Mouse (Mus musculus): ENCODE data around the gene Cfap58. TPM values are rescaled to one million over a fixed set of nuclear protein-coding genes. Genes with fewer than 3 reads are reported as not detected.

Gene Cfap58
- under 1 TPM; 0.22 to 0.61 (median 0.51) TPM for total RNA-seq (2022)

- DNase-seq (ENCODE audit: low spot score in 2 of 2): no peak
These were observed at the start of gene Cfap58 for GRCm38 (mm10) chr19:47937443-47938406. Cfap58 (plus strand) TSS chr19:47937675.

GRCm38 (mm10) chr19:47888037-47888436, 49.4 kb upstream of the Cfap58 start:
- no peak for DNase-seq (ENCODE audit: low spot score in 2 of 2)

- DNase-seq (ENCODE audit: low spot score in 2 of 2): no peak
These were observed 46.9 kb upstream of the Cfap58 start for GRCm38 (mm10) chr19:47890489-47891130.

GRCm38 (mm10) chr19:47891562-47892312, 45.7 kb upstream of the Cfap58 start:
- DNase-seq (ENCODE audit: low spot score in 2 of 2): no peak

GRCm38 (mm10) chr19:47893092-47893491, 44.4 kb upstream of the Cfap58 start:
- DNase-seq (ENCODE audit: low spot score in 2 of 2): no peak

GRCm38 (mm10) chr19:47898472-47899079, 38.9 kb upstream of the Cfap58 start:
- DNase-seq (ENCODE audit: low spot score in 2 of 2): no peak

- no peak for DNase-seq (ENCODE audit: low spot score in 2 of 2)
These were observed 37.5 kb upstream of the Cfap58 start for GRCm38 (mm10) chr19:47900012-47900411.

GRCm38 (mm10) chr19:47900558-47900957, 36.9 kb upstream of the Cfap58 start:
- no peak for DNase-seq (ENCODE audit: low spot score in 2 of 2)

GRCm38 (mm10) chr19:47902316-47903201, 34.9 kb upstream of the Cfap58 start:
- DNase-seq (ENCODE audit: low spot score in 2 of 2): no peak

- DNase-seq (ENCODE audit: low spot score in 2 of 2): no peak
These were observed 33.8 kb upstream of the Cfap58 start for GRCm38 (mm10) chr19:47903679-47904078.

GRCm38 (mm10) chr19:47905081-47905480, 32.4 kb upstream of the Cfap58 start:
- DNase-seq (ENCODE audit: low spot score in 2 of 2): no peak

GRCm38 (mm10) chr19:47905603-47906002, 31.9 kb upstream of the Cfap58 start:
- DNase-seq (ENCODE audit: low spot score in 2 of 2): no peak

GRCm38 (mm10) chr19:47907596-47907995, 29.9 kb upstream of the Cfap58 start:
- DNase-seq (ENCODE audit: low spot score in 2 of 2): no peak

GRCm38 (mm10) chr19:47908961-47909371, 28.5 kb upstream of the Cfap58 start:
- DNase-seq (ENCODE audit: low spot score in 2 of 2): no peak

- no peak for DNase-seq (ENCODE audit: low spot score in 2 of 2)
These were observed 27.9 kb upstream of the Cfap58 start for GRCm38 (mm10) chr19:47909387-47910116.

GRCm38 (mm10) chr19:47910117-47910618, 27.3 kb upstream of the Cfap58 start:
- no peak for DNase-seq (ENCODE audit: low spot score in 2 of 2)

GRCm38 (mm10) chr19:47910751-47911150, 26.7 kb upstream of the Cfap58 start:
- no peak for DNase-seq (ENCODE audit: low spot score in 2 of 2)

- DNase-seq (ENCODE audit: low spot score in 2 of 2): no peak
These were observed 24.1 kb upstream of the Cfap58 start for GRCm38 (mm10) chr19:47913344-47913743.

- no peak for DNase-seq (ENCODE audit: low spot score in 2 of 2)
These were observed 23.3 kb upstream of the Cfap58 start for GRCm38 (mm10) chr19:47914191-47914590.
